Mouse (Mus musculus): ENCODE data around the gene Olfr1057.
"Not testable (repeated sequence)": the region's sequence is repeated elsewhere in the genome, so short reads cannot be mapped to it uniquely, and the experiment has no call there.

DNA sequence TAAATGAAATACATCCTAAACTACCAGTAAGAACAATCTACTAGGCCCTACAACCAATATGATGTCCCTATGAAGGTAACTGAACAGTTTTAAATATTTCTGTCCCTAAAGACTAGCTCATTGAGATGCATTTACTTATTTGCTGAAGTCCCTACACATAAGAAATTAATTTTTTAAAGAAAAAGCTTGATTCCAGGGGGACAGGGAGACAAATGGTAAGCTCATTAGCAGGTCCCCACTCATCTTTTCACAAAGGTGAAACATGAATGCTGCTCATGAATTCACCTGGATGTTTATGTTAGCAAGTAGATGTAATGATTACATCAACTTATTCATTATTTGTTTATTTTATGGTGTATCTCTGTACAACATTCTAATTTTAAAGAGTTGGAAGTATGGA, 48.5 kb upstream of the Olfr1057 start, which contains the start of gene Olfr1062:
- not testable (repeated sequence) for TF ChIP-seq CTCF, EP300 (IDR thresholded peaks at IDR 0.05; ENCODE audit: low read depth)

All from heart, postnatal 0 days (tissue).